9 mouse cellular contexts compared by ENCODE assay signal in the genomic region with DNA sequence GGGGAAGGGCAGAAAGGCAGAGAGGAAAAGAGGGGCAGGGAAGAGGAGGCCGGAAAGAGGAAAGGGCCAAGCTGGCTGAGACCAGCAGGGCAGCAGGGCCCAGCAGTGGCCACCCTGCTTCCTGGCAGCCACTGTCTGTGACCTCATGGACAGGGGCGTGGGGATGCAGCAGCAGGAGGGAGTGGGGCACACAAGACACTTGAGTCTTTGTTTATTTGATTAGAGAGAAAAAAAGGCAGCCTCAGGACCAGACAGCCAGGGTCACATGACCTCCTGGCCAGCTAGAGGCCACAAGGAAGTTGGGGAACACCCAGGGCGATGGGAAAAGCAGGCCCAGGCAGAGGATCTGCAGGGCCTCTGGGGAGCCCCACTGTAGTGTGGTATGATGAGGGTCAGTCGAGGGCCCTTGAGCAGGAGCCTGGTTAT. TPM values are rescaled to one million over a fixed set of nuclear protein-coding genes. Genes with fewer than 3 reads are reported as not detected.
DNase-seq lines count a peak whose midpoint lies in the region; ATAC-seq lines count a peak whose summit lies in the region.
"Had no signal": no experiment of that assay in that cellular context is flagged by ENCODE, and none has a peak within 500 bp of the region (broad histone marks: within the 10 kb centered on the region; RNA-seq: fewer than 3 reads in every experiment).

No protein-coding gene starts in this region.

- 0 out of 2 replicates have a peak overlapping the region, but pooled peaks have one; percentile 20 for H3K9ac ChIP-seq in heart, embryonic 12.5 days
- no peak overlapping the region; the same call in 1 of the 2 replicates for H3K9ac ChIP-seq in kidney, embryonic 16.5 days (replicated peaks; ENCODE audit: low read length)
- no peak overlapping the region for H3K9ac ChIP-seq in liver, embryonic 13.5 days

- peak; percentile 68 for ATAC-seq in heart, embryonic 12.5 days (ENCODE audit: insufficient number of reproducible peaks, low FRiP score)
- peak; percentile 58; the same call in 1 of the 2 replicates for ATAC-seq in kidney, embryonic 16.5 days (ENCODE audit: low FRiP score, low TSS enrichment)
- ATAC-seq in liver, embryonic 13.5 days (ENCODE audit: low read depth): no peak

- H3K4me2 ChIP-seq in heart, embryonic 12.5 days: no peak overlapping the region
- no peak overlapping the region for H3K4me2 ChIP-seq in kidney, embryonic 16.5 days (replicated peaks; ENCODE audit: low read depth, low read length)
- no peak overlapping the region for H3K4me2 ChIP-seq in liver, embryonic 13.5 days

- WGBS in heart, embryonic 12.5 days: 21% methylated on average over 4 of the region's 4 CpGs
- 20% methylated on average over 4 of the region's 4 CpGs for WGBS in kidney, embryonic 16.5 days
- 73% methylated on average over 4 of the region's 4 CpGs for WGBS in liver, embryonic 13.5 days (ENCODE audit: insufficient replicate concordance)

- no peaks in the 10 kb centered on the region for H3K27me3 ChIP-seq in heart, embryonic 12.5 days (replicated peaks)
- H3K27me3 ChIP-seq in kidney, embryonic 16.5 days (ENCODE audit: insufficient read depth, low read length): no peaks in the 10 kb centered on the region
- no peaks in the 10 kb centered on the region for H3K27me3 ChIP-seq in liver, embryonic 13.5 days

- peak; percentile 55 to 64 for DNase-seq in layer of hippocampus, adult 18-20 months (ENCODE audit: low spot score in 2 of 2)
- DNase-seq in layer of hippocampus, adult 9-10 months (ENCODE audit: low spot score): no peak
- peak; percentile 60 for DNase-seq in embryo, embryonic 9.5 days (ENCODE audit: extremely low spot score)
- no peak for DNase-seq in liver, embryonic 13.5 days
- peak; percentile 48 for DNase-seq in right cerebral cortex, postnatal 14 days
- no peak for DNase-seq in ovary, postnatal 36 days (ENCODE audit: low spot score)

- peaks cover 18% of the 10 kb centered on the region for H3K4me1 ChIP-seq in heart, embryonic 12.5 days (replicated peaks)
- peaks cover 14% of the 10 kb centered on the region for H3K4me1 ChIP-seq in kidney, embryonic 16.5 days (ENCODE audit: insufficient read depth, low read length)
- H3K4me1 ChIP-seq in liver, embryonic 13.5 days (replicated peaks): peaks cover 91% of the 10 kb centered on the region

- peaks cover 61% of the 10 kb centered on the region for H3K36me3 ChIP-seq in heart, embryonic 12.5 days
- H3K36me3 ChIP-seq in kidney, embryonic 16.5 days (ENCODE audit: insufficient read depth, low read length): peaks cover 31% of the 10 kb centered on the region
- peaks cover 100% of the 10 kb centered on the region for H3K36me3 ChIP-seq in liver, embryonic 13.5 days

- H3K4me3 ChIP-seq in heart, embryonic 12.5 days: no peak overlapping the region
- no peak overlapping the region for H3K4me3 ChIP-seq in kidney, embryonic 16.5 days (ENCODE audit: low read length)
- H3K4me3 ChIP-seq in liver, embryonic 13.5 days (replicated peaks): no peak overlapping the region

- H3K27ac ChIP-seq in heart, embryonic 12.5 days (ENCODE audit: poor library complexity, severe bottlenecking): peak overlapping the region; percentile 44; the same call in 1 of the 2 replicates
- H3K27ac ChIP-seq in kidney, embryonic 16.5 days (ENCODE audit: low read length): peak overlapping the region; percentile 40; the same call in 1 of the 2 replicates
- peak overlapping the region; percentile 48 for H3K27ac ChIP-seq in liver, embryonic 13.5 days

- no peaks in the 10 kb centered on the region for H3K9me3 ChIP-seq in heart, embryonic 12.5 days (replicated peaks)
- H3K9me3 ChIP-seq in kidney, embryonic 16.5 days (ENCODE audit: low read length): no peaks in the 10 kb centered on the region
- H3K9me3 ChIP-seq in liver, embryonic 13.5 days (replicated peaks): no peaks in the 10 kb centered on the region

RNA-seq across cellular contexts. Expression of a gene that starts 17.7 kb away (rescaled TPM):
- total RNA-seq in layer of hippocampus, adult 18-20 months (2021): 10 to 100 TPM in 1 of 2 experiments, 1 to 10 TPM in 1; 7.7 to 11.7 TPM
- 14.0 and 14.9 TPM in 2 replicates for polyA plus RNA-seq in heart, embryonic 12.5 days (2016; fragmentation: Nextera tagmentation; extraction: Ambion mirVana)
- polyA plus RNA-seq in kidney, embryonic 16.5 days (2015; fragmentation: Nextera tagmentation; extraction: Ambion mirVana): 18.7 and 19.4 TPM in 2 replicates
- polyA plus RNA-seq in liver, embryonic 13.5 days (2015; fragmentation: Nextera tagmentation; extraction: Ambion mirVana): 24.2 and 31.6 TPM in 2 replicates

RNA-seq across cellular contexts. Expression of a gene that starts 24.9 kb away (rescaled TPM):
- under 1 TPM in 1 of 2 experiments, not detected in 1; 0.12 TPM for total RNA-seq in layer of hippocampus, adult 18-20 months (2021)
- 12.4 and 14.4 TPM in 2 replicates for polyA plus RNA-seq in heart, embryonic 12.5 days (2016; fragmentation: Nextera tagmentation; extraction: Ambion mirVana)
- polyA plus RNA-seq in kidney, embryonic 16.5 days (2015; fragmentation: Nextera tagmentation; extraction: Ambion mirVana): 15.5 and 16.9 TPM in 2 replicates
- 11.0 and 13.8 TPM in 2 replicates for polyA plus RNA-seq in liver, embryonic 13.5 days (2015; fragmentation: Nextera tagmentation; extraction: Ambion mirVana)

RNA-seq across cellular contexts. Expression of a gene that starts 42.1 kb away (rescaled TPM):
- 1 to 10 TPM; 3.6 to 3.7 TPM for total RNA-seq in layer of hippocampus, adult 18-20 months (2021)
- polyA plus RNA-seq in heart, embryonic 12.5 days (2016; fragmentation: Nextera tagmentation; extraction: Ambion mirVana): not detected in 2 replicates
- polyA plus RNA-seq in kidney, embryonic 16.5 days (2015; fragmentation: Nextera tagmentation; extraction: Ambion mirVana): not detected in 2 replicates
- not detected in 2 replicates for polyA plus RNA-seq in liver, embryonic 13.5 days (2015; fragmentation: Nextera tagmentation; extraction: Ambion mirVana)
- total RNA-seq: gastrocnemius, postnatal 4 days had no signal

Comparison
In these comparisons a context has a peak if more than half of its experiments do, and no peak if none do; other contexts are left out.
1. DNase-seq: peak in layer of hippocampus, adult 18-20 months (2 of 2), embryo, embryonic 9.5 days (single experiment) and right cerebral cortex, postnatal 14 days (single experiment); none in layer of hippocampus, adult 9-10 months (single experiment), liver, embryonic 13.5 days (single experiment) and ovary, postnatal 36 days (single experiment).
2. Peak in every context shown above with its lines, with median percentiles within 50 percentile points of each other: H3K27ac ChIP-seq.